Mouse (Mus musculus) forebrain, postnatal 0 days (tissue): ENCODE results near the gene Acot7. TPM values are rescaled to one million over a fixed set of nuclear protein-coding genes. Genes with fewer than 3 reads are reported as not detected.

ENCODE experiments used
- ATAC-seq: fragments of 200-750 bp; cut with Nextera tagmentation; 2 replicates; pipeline ENCODE4 v1.8.0; 2017; ENCODE audit warnings: mild to moderate bottlenecking, moderate library complexity
- DNase-seq: peaks from one replicate; pipeline ENCODE4 v3.0.0-alpha.2; 2015
- H3K27ac ChIP-seq: fragments of 300-500 bp; sonication (generic); 2 replicates; pipeline ENCODE4 v1.5.1; 2014; ENCODE audit warnings: low read depth, mild to moderate bottlenecking, antibody characterized with exemption, low read length, moderate library complexity, mixed read lengths
- H3K27me3 ChIP-seq: fragments of 300-500 bp; sonication (generic); 2 replicates; pipeline ENCODE4 v1.6.1; 2014; ENCODE audit warnings: mild to moderate bottlenecking, low read length, mixed read lengths; ENCODE audit not compliant: insufficient read depth
- H3K36me3 ChIP-seq: fragments of 300-500 bp; sonication (generic); 2 replicates; pipeline ENCODE4 v1.6.1; 2014; ENCODE audit warnings: mild to moderate bottlenecking, moderate library complexity; ENCODE audit not compliant: insufficient read depth
- H3K4me1 ChIP-seq: fragments of 300-500 bp; sonication (generic); 2 replicates; pipeline ENCODE4 v1.6.1; 2014; ENCODE audit warnings: antibody characterized with exemption; ENCODE audit not compliant: insufficient read depth
- H3K4me2 ChIP-seq: fragments of 300-500 bp; sonication (generic); 2 replicates; pipeline ENCODE4 v1.6.1; 2014; ENCODE audit warnings: low read depth, mild to moderate bottlenecking, moderate library complexity
- H3K4me3 ChIP-seq: fragments of 300-500 bp; sonication (generic); 2 replicates; pipeline ENCODE4 v1.5.1; 2014; ENCODE audit warnings: low read depth, low read length, mixed read lengths
- H3K9ac ChIP-seq: fragments of 300-500 bp; sonication (generic); 2 replicates; pipeline ENCODE4 v1.6.1; 2014; ENCODE audit warnings: mild to moderate bottlenecking
- H3K9me3 ChIP-seq: fragments of 300-500 bp; sonication (generic); 2 replicates; pipeline ENCODE4 v1.6.1; 2016; ENCODE audit warnings: low read length
- CTCF ChIP-seq: sonication (generic); IDR thresholded peaks from 2 replicates; pipeline ENCODE4 v1.5.1; 2016; ENCODE audit warnings: antibody characterized with exemption, control low read depth, low read depth
- WGBS: fragments of 180-500 bp; shearing (Covaris S2); extraction: QIAGEN DNeasy Blood & Tissue Kit; methylation state at CpG from one replicate; pipeline ENCODE4 v1.1.7; 2014; 5-methylcytosine and 5-hydroxymethylcytosine counted together
- polyA plus RNA-seq: library from polyadenylated mRNA; unstranded; fragments of >200 nt; fragmentation: Nextera tagmentation; extraction: Ambion mirVana; gene quantifications from 2 replicates; pipeline ENCODE4 v1.2.1, GENCODE M21; 2015
- total RNA-seq: library from RNA; depleted of rRNA; stranded (reverse); fragments of >200 nt; gene quantifications from 2 replicates; pipeline ENCODE4 v1.2.3, GENCODE M21; 2014

Gene Acot7
- total and polyA plus RNA-seq, 2 experiments from 2014 or later = 193 to 466 TPM

GRCm38 (mm10) chr4:152132772-152133169 is 45.2 kb upstream of the Acot7 start:
- Histone ChIP-seq H3K4me3 (no peak overlapping the region), H3K4me2 (no peak overlapping the region), H3K4me1 (no peaks in the 10 kb centered on the region), H3K27ac (no peak overlapping the region), H3K9me3 (no peaks in the 10 kb centered on the region), H3K27me3 (peaks cover 60% of the 10 kb centered on the region), H3K9ac (no peak overlapping the region), H3K36me3 (no peaks in the 10 kb centered on the region)
- ATAC-seq = no peak
- WGBS = 24% methylated on average over 10 of the region's 10 CpGs
- no peak for DNase-seq
- TF ChIP-seq CTCF = no peak

GRCm38 (mm10) chr4:152133213-152133612 is 44.7 kb upstream of the Acot7 start:
- ATAC-seq (no peak), DNase-seq (no peak)
- WGBS = 60% methylated on average over 5 of the region's 5 CpGs

GRCm38 (mm10) chr4:152134507-152134906 is 43.4 kb upstream of the Acot7 start:
- no peak overlapping the region for H3K4me2 ChIP-seq
- DNase-seq (no peak), ATAC-seq (no peak)
- peaks cover 8% of the 10 kb centered on the region for H3K4me1 ChIP-seq
- TF ChIP-seq CTCF = peak; percentile 61
- no peaks in the 10 kb centered on the region for H3K9me3 ChIP-seq
- H3K4me3 ChIP-seq = no peak overlapping the region
- H3K36me3 ChIP-seq = no peaks in the 10 kb centered on the region
- H3K27me3 ChIP-seq = peaks cover 48% of the 10 kb centered on the region
- H3K9ac ChIP-seq = no peak overlapping the region
- H3K27ac ChIP-seq = no peak overlapping the region

More at GRCm38 (mm10) chr4:152133213-152133612, 44.7 kb upstream of the Acot7 start:
- peaks cover 56% of the 10 kb centered on the region for H3K27me3 ChIP-seq
- H3K36me3 ChIP-seq = no peaks in the 10 kb centered on the region
- no peak for TF ChIP-seq CTCF
- H3K27ac ChIP-seq = no peak overlapping the region
- no peak overlapping the region for H3K4me2 ChIP-seq
- H3K9me3 ChIP-seq = no peaks in the 10 kb centered on the region
- H3K4me1 ChIP-seq = peaks cover under 1% of the 10 kb centered on the region; the same call in 1 of the 2 replicates
- H3K4me3 ChIP-seq = no peak overlapping the region
- no peak overlapping the region for H3K9ac ChIP-seq

GRCm38 (mm10) chr4:152135363-152135762 is 42.6 kb upstream of the Acot7 start:
- H3K9ac ChIP-seq = no peak overlapping the region
- H3K4me3 ChIP-seq = no peak overlapping the region
- no peak for ATAC-seq
- no peaks in the 10 kb centered on the region for H3K36me3 ChIP-seq
- no peak overlapping the region for H3K4me2 ChIP-seq
- DNase-seq = no peak
- WGBS = 80% methylated on average over 12 of the region's 12 CpGs
- no peak overlapping the region for H3K27ac ChIP-seq
- H3K9me3 ChIP-seq = no peaks in the 10 kb centered on the region
- peaks cover 8% of the 10 kb centered on the region for H3K4me1 ChIP-seq
- peaks cover 40% of the 10 kb centered on the region for H3K27me3 ChIP-seq
- TF ChIP-seq CTCF = no peak

- H3K9me3 ChIP-seq = no peaks in the 10 kb centered on the region
- H3K27me3 ChIP-seq = peaks cover 30% of the 10 kb centered on the region
- peak; percentile 62 for TF ChIP-seq CTCF
- no peak overlapping the region for H3K4me3 ChIP-seq
- ATAC-seq (no peak), DNase-seq (no peak)
- H3K27ac ChIP-seq = no peak overlapping the region
- H3K36me3 ChIP-seq = no peaks in the 10 kb centered on the region
- no peak overlapping the region for H3K4me2 ChIP-seq
- WGBS = 21% methylated on average over 6 of the region's 6 CpGs
- H3K9ac ChIP-seq = no peak overlapping the region
- peaks cover 8% of the 10 kb centered on the region for H3K4me1 ChIP-seq
Measured at GRCm38 (mm10) chr4:152136112-152136875, 41.6 kb upstream of the Acot7 start.

- Histone ChIP-seq H3K4me1 (peaks cover 8% of the 10 kb centered on the region), H3K4me3 (no peak overlapping the region), H3K9me3 (no peaks in the 10 kb centered on the region), H3K4me2 (no peak overlapping the region), H3K27ac (no peak overlapping the region), H3K27me3 (peaks cover 27% of the 10 kb centered on the region), H3K9ac (no peak overlapping the region), H3K36me3 (no peaks in the 10 kb centered on the region)
- no peak for DNase-seq
- WGBS = 94% methylated on average over 2 of the region's 2 CpGs
- TF ChIP-seq CTCF = no peak
- no peak for ATAC-seq
Measured at GRCm38 (mm10) chr4:152136876-152137250, 41.1 kb upstream of the Acot7 start.

GRCm38 (mm10) chr4:152138497-152139260 is 39.3 kb upstream of the Acot7 start:
- peak; percentile 63 for DNase-seq
- 4% methylated on average over 50 of the region's 51 CpGs for WGBS
- H3K27ac ChIP-seq = no peak overlapping the region
- peak overlapping the region; percentile 35 for H3K4me3 ChIP-seq
- H3K4me2 ChIP-seq = peak overlapping the region; percentile 63
- 0 out of 2 replicates have a peak overlapping the region, but pooled peaks have one; percentile 14 for H3K9ac ChIP-seq
- H3K27me3 ChIP-seq = peaks cover 14% of the 10 kb centered on the region
- ATAC-seq = peak; percentile 74
- H3K9me3 ChIP-seq = no peaks in the 10 kb centered on the region
- peaks cover 8% of the 10 kb centered on the region for H3K4me1 ChIP-seq
- TF ChIP-seq CTCF = peak; percentile 84
- H3K36me3 ChIP-seq = no peaks in the 10 kb centered on the region
